Mouse (Mus musculus): ENCODE results near the gene Snx18.

GRCm38 (mm10) chr13:113549021-113549420 is 69.3 kb downstream of the Snx18 start:
- TF ChIP-seq ZNF384 (IDR thresholded peaks at IDR 0.05; ENCODE audit: low read depth, low read length) (no peak), MAFK (IDR thresholded peaks at IDR 0.05; ENCODE audit: insufficient read depth, low read depth, low read length) (no peak)

Measured in ES-E14 (cell line).